Mouse (Mus musculus): Measurements from ENCODE around the gene Mkrn1. TPM values are rescaled to one million over a fixed set of nuclear protein-coding genes. Genes with fewer than 3 reads are reported as not detected.
A peak's percentile ranks its signal among the peaks of the same experiment; 100 is the strongest.
"Not testable (repeated sequence)": the region's sequence is repeated elsewhere in the genome, so short reads cannot be mapped to it uniquely, and the experiment has no call there.

Mkrn1 gene
- polyA plus RNA-seq, 1 experiment from 2014 or later, result 59.5 TPM

DNA sequence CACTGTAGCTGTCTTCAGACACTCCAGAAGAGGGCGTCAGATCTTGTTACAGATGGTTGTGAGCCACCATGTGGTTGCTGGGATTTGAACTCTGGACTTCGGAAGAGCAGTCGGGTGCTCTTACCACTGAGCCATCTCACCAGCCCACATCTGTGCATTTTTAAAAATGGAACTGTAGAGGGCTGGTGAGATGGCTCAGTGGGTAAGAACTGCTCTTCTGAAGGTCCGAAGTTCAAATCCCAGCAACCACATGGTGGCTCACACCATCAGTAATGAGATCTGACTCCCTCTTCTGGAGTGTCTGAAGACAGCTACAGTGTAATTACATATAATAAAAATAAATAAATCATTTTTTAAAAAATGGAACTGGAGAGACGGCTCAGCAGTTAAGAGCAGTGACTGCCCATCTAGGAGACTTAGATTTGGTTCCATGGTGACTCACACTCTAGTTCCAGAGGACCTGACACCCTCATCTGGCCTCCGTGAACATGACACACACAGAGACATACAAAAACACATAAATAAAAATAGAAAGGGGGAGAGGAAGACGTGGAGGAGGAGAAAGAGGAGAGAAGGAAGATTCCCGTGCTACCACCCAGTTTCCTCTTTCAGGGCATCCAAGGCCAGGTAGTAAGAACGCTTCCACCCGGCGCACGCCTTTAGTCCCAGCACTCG, 42.0 kb downstream of the Mkrn1 start:
- not testable (repeated sequence) for H3K27me3 ChIP-seq; H3K4me2 ChIP-seq (replicated peaks); H3K9ac ChIP-seq; H3K9me3 ChIP-seq (replicated peaks); H3K27ac ChIP-seq (replicated peaks); ATAC-seq (ENCODE audit: insufficient number of reproducible peaks, low FRiP score, low TSS enrichment, low read depth); H3K4me3 ChIP-seq (replicated peaks); H3K36me3 ChIP-seq
- WGBS, result 76% methylated on average over 13 of the region's 13 CpGs
- H3K4me1 ChIP-seq, result peaks cover 32% of the 10 kb centered on the region

DNA sequence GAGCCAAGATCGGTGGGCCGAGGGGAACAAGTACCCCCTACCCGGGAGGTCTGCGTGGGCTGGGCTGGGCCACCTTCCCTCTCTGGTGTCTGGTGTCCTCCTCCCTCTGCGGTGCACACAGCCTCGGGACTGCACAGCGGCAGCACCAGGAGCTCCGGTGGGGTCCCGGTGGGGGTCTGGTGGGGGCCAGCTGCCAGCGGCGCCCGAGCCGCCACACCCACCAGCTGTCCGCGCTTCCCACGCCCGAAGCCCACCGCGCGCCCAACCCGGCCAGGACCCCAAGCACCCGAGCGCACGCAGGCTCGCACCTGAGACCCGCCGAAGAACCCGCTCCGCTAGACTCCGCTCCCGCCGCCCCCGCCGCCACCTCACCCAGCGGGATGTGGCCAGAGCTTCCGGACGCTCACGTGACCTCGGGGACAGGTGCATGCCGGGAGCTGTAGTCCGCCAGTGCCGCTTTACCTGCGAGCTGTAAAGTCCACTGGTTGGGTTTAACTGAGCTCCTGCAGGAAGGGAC, 42.9 kb downstream of the Mkrn1 start, which contains the start of gene Slc37a3:
Gene Slc37a3 (minus strand): TSS at position 365 of the 517 bp plus-strand sequence.
- Histone ChIP-seq H3K27me3 (peaks cover 6% of the 10 kb centered on the region), H3K9me3 (replicated peaks) (no peaks in the 10 kb centered on the region), H3K4me2 (replicated peaks) (peak within 1 kb of the TSS; percentile 61), H3K9ac (peak within 1 kb of the TSS; percentile 90), H3K27ac (replicated peaks) (peak within 1 kb of the TSS; percentile 53; the same call in 1 of the 2 replicates), H3K4me1 (peaks cover 41% of the 10 kb centered on the region), H3K36me3 (peaks cover 5% of the 10 kb centered on the region; the same call in 1 of the 2 replicates), H3K4me3 (replicated peaks) (peak within 1 kb of the TSS; percentile 91)
- ATAC-seq (ENCODE audit: insufficient number of reproducible peaks, low FRiP score, low TSS enrichment, low read depth), result peak; percentile 82
- WGBS, result under 1% methylated on average over 43 of the region's 43 CpGs

DNA sequence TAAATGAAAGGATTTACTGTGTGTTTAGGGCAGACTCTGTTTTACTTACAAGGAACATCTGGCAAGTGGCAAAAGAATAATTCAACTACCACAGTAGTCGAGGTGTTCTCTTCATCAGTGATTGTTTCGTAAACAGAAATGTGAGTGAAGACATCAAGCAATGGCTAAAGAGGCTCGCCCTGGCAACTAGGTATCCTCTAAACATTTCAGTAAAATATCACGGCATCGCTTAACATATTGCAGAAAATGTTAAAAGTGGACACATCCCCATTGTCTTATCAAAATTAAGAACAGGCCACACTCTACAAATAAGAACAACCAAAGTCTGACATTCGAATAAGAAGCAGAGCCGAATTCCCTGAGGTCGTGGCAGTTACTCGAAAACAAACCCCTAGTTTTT, 43.5 kb downstream of the Mkrn1 start:
- ATAC-seq (ENCODE audit: insufficient number of reproducible peaks, low FRiP score, low TSS enrichment, low read depth), result no peak

DNA sequence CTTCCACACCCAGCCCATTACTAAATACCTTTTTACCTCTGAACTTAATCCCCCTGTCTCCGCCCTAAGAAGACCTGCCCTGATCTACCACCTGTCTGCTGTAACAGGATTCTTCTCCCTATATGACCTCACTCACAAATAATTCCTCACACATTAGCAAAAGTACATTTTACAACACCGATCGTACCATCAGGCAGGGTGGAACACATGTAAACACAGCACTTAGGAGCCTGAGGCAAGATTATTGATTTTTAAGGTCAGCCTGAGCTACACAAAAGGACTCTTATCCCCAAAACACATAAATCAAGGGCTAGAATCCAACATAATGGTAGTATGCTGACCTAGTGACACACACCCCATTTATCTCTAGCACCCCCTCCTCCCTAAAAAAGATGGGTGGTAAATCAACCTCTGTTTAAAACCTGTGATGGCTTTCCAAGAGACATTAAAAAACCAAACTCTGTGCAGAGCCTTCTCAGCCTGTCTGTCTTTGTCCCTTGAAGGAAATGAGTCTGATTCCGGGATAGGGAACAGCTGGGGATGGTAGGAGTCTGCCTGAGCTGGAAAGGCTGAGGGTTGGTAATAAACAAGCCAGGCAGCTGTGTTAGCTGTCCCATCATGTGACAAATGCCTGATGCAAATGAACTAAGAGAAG, 46.8 kb downstream of the Mkrn1 start:
- H3K27me3 ChIP-seq, result no peaks in the 10 kb centered on the region
- peaks cover 41% of the 10 kb centered on the region for H3K4me1 ChIP-seq
- H3K27ac ChIP-seq (replicated peaks), result peak overlapping the region; percentile 45; the same call in 1 of the 2 replicates
- 63% methylated on average over 4 of the region's 4 CpGs for WGBS
- H3K4me3 ChIP-seq (replicated peaks), result no peak overlapping the region
- peaks cover 5% of the 10 kb centered on the region; the same call in 1 of the 2 replicates for H3K36me3 ChIP-seq
- H3K9me3 ChIP-seq (replicated peaks), result no peaks in the 10 kb centered on the region
- no peak for ATAC-seq (ENCODE audit: insufficient number of reproducible peaks, low FRiP score, low TSS enrichment, low read depth)
- no peak overlapping the region for H3K4me2 ChIP-seq (replicated peaks)
- no peak overlapping the region for H3K9ac ChIP-seq

More for the DNA sequence above, 43.5 kb downstream of the Mkrn1 start:
- Histone ChIP-seq H3K27ac (replicated peaks) (peak overlapping the region; percentile 53; the same call in 1 of the 2 replicates), H3K36me3 (peaks cover 5% of the 10 kb centered on the region; the same call in 1 of the 2 replicates), H3K9ac (peak overlapping the region; percentile 90), H3K27me3 (peaks cover 6% of the 10 kb centered on the region), H3K4me3 (replicated peaks) (peak overlapping the region; percentile 91), H3K4me1 (peaks cover 41% of the 10 kb centered on the region), H3K4me2 (replicated peaks) (peak overlapping the region; percentile 61), H3K9me3 (replicated peaks) (no peaks in the 10 kb centered on the region)
- 15% methylated on average over 9 of the region's 9 CpGs for WGBS

DNA sequence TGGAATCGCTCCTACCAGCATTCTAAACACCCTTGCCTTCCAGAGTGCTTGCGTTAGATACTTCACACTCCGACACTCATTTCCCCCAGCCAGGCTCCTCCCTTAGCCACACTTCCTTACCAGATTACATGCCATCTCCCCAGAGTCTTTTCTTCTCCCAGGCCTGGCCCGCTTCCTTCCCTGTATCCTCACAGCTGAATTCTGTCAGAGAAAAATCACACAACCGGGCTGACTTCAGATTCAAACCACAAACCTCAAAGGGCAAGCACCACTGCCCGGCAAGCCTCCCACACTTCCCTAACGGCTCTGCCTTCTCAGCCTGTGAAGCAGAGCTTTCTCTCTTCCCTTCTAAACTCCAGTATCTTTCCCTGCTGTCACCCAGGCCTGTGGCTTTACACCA, 47.5 kb downstream of the Mkrn1 start:
- H3K4me2 ChIP-seq (replicated peaks), result no peak overlapping the region
- peak; percentile 25; the same call in 1 of the 2 replicates for ATAC-seq (ENCODE audit: insufficient number of reproducible peaks, low FRiP score, low TSS enrichment, low read depth)
- no peaks in the 10 kb centered on the region for H3K27me3 ChIP-seq
- H3K4me1 ChIP-seq, result peaks cover 41% of the 10 kb centered on the region
- H3K4me3 ChIP-seq (replicated peaks), result no peak overlapping the region
- peak overlapping the region; percentile 45; the same call in 1 of the 2 replicates for H3K27ac ChIP-seq (replicated peaks)
- no peak overlapping the region for H3K9ac ChIP-seq
- H3K36me3 ChIP-seq, result peaks cover 5% of the 10 kb centered on the region; the same call in 1 of the 2 replicates
- WGBS, result 41% methylated on average over 7 of the region's 7 CpGs
- no peaks in the 10 kb centered on the region for H3K9me3 ChIP-seq (replicated peaks)

DNA sequence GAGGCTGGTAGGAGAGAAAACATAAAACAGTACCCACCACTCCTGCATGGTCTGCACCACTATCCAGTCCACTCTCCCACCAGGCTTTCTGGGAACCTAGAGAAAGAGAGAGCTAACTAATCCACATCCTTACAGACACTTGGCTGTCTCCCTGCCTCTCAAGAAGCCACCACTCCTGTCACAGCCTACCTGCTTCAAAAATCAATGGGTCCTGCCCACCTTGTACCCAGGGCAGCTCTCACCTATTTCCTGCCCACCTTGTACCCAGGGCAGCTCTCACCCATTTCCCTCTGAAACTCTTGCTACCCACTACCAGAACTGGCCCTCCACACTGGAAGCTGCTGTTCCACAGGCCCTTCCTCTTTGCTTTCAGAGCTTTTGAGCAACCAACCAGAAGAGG, 48.2 kb downstream of the Mkrn1 start:
- Histone ChIP-seq H3K4me1 (peaks cover 41% of the 10 kb centered on the region), H3K9me3 (replicated peaks) (no peaks in the 10 kb centered on the region), H3K9ac (no peak overlapping the region), H3K27ac (replicated peaks) (no peak overlapping the region), H3K4me3 (replicated peaks) (no peak overlapping the region), H3K36me3 (peaks cover 5% of the 10 kb centered on the region; the same call in 1 of the 2 replicates), H3K27me3 (no peaks in the 10 kb centered on the region), H3K4me2 (replicated peaks) (no peak overlapping the region)
- no peak for ATAC-seq (ENCODE audit: insufficient number of reproducible peaks, low FRiP score, low TSS enrichment, low read depth)

DNA sequence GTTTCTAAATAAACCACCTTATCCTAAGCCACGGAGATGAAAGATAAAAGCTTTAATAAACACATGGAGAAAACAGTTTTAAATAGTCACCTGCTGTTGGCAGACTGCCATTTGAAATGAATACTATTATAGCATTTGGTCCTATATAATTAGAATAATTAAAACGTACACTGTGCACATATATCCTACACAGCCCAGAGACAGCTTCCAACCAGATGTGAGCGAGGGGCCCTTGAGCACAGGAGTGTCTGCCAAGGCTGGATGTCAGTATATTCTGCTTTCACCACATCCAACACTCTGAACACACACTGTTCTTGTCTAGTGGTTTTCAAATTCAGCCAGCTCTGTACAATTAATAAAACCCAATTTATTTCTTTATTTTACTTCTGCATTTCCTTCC, 50.6 kb downstream of the Mkrn1 start:
- no peak overlapping the region for H3K9ac ChIP-seq

DNA sequence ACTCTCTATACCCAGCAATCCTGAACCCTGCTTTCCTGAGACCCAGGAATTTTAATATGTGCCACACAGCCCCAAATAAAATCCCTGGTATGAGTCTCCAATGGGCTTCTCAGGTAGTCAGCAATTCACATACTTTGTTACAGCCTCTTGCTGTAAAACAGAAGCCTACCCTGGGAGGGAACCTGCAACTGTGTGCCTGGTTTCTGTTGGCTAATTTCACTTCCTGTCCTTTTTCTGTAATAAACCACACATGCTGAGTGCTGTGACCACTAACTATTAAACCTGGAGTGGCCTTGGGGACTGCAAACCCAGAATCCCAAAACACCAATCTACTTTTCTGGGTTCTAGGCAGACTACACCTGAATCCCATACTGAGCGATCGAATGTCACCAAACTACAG, 57.6 kb downstream of the Mkrn1 start:
- no peaks in the 10 kb centered on the region for H3K27me3 ChIP-seq
- no peak for ATAC-seq (ENCODE audit: insufficient number of reproducible peaks, low FRiP score, low TSS enrichment, low read depth)
- no peaks in the 10 kb centered on the region for H3K4me1 ChIP-seq
- 96% methylated on average over 2 of the region's 2 CpGs for WGBS
- H3K27ac ChIP-seq (replicated peaks), result no peak overlapping the region
- peaks cover 33% of the 10 kb centered on the region for H3K36me3 ChIP-seq
- no peak overlapping the region for H3K9ac ChIP-seq
- H3K9me3 ChIP-seq (replicated peaks), result no peaks in the 10 kb centered on the region
- H3K4me2 ChIP-seq (replicated peaks), result no peak overlapping the region
- no peak overlapping the region for H3K4me3 ChIP-seq (replicated peaks)

More for the DNA sequence above, 50.6 kb downstream of the Mkrn1 start:
- Histone ChIP-seq H3K4me1 (peaks cover 26% of the 10 kb centered on the region), H3K4me2 (replicated peaks) (no peak overlapping the region), H3K4me3 (replicated peaks) (no peak overlapping the region), H3K27me3 (no peaks in the 10 kb centered on the region), H3K9me3 (replicated peaks) (no peaks in the 10 kb centered on the region), H3K27ac (replicated peaks) (no peak overlapping the region), H3K36me3 (peaks cover 18% of the 10 kb centered on the region)
- peak; percentile 55; the same call in 1 of the 2 replicates for ATAC-seq (ENCODE audit: insufficient number of reproducible peaks, low FRiP score, low TSS enrichment, low read depth)
- 29% methylated on average over 3 of the region's 3 CpGs for WGBS

DNA sequence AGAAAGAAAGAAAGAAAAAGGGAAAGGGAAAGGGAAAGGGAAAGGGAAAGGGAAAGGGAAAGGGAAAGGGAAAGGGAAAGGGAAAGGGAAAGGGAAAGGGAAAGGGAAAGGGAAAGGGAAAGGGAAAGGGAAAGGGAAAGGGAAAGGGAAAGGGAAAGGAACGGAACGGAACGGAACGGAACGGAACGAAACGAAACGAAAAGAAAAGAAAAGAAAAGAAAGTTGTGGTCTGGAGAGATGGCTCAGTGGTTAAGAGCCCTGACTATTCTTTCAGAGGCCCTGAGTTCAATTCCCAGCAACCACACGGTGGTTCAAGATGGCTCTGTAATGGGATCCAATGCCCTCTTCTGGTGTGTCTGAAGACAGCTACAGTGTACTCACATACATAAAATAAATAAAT, 61.1 kb downstream of the Mkrn1 start:
- not testable (repeated sequence) for H3K27me3 ChIP-seq; ATAC-seq (ENCODE audit: insufficient number of reproducible peaks, low FRiP score, low TSS enrichment, low read depth); H3K4me1 ChIP-seq; H3K4me2 ChIP-seq (replicated peaks); H3K27ac ChIP-seq (replicated peaks); H3K9ac ChIP-seq; H3K4me3 ChIP-seq (replicated peaks); H3K9me3 ChIP-seq (replicated peaks)
- 96% methylated on average over 9 of the region's 9 CpGs for WGBS
- peaks cover 49% of the 10 kb centered on the region for H3K36me3 ChIP-seq

DNA sequence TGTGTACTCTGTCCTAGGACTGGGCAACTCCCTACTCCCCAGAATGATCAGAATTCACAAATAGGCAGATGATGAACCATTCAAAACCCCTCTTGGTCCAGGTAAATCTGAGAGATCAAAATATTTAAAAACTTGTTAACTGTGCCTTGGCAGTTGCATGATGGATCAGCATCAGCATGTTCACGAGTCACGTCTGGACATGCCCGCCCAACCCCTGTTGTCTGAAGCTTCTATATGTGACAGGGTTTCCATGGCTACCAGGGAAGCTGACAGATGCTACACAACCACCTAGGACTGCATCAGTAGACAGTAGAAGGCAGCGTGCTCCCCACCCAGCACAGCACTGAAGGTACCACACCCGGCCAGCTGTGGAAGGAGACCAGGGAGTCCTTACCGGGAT, 71.3 kb downstream of the Mkrn1 start:
- 74% methylated on average over 6 of the region's 6 CpGs for WGBS
- ATAC-seq (ENCODE audit: insufficient number of reproducible peaks, low FRiP score, low TSS enrichment, low read depth), result no peak; the same call in 1 of the 2 replicates
- H3K27me3 ChIP-seq, result no peaks in the 10 kb centered on the region
- no peak overlapping the region for H3K4me3 ChIP-seq (replicated peaks)
- no peak overlapping the region; the same call in 1 of the 2 replicates for H3K27ac ChIP-seq (replicated peaks)
- no peaks in the 10 kb centered on the region for H3K9me3 ChIP-seq (replicated peaks)
- peaks cover 71% of the 10 kb centered on the region for H3K36me3 ChIP-seq
- H3K4me2 ChIP-seq (replicated peaks), result no peak overlapping the region
- H3K9ac ChIP-seq, result no peak overlapping the region
- 0 out of 2 replicates have a peak, but pooled peaks cover 6% of the 10 kb centered on the region for H3K4me1 ChIP-seq
